Mouse (Mus musculus) embryonic facial prominence, embryonic 13.5 days (tissue): Measurements from ENCODE around the gene Dlst. TPM values are rescaled to one million over a fixed set of nuclear protein-coding genes. Genes with fewer than 3 reads are reported as not detected.

Experiments
- ATAC-seq: fragments of 200-750 bp; cut with Nextera tagmentation; 2 replicates; pipeline ENCODE4 v1.8.0; 2017; ENCODE audit warnings: low read depth; ENCODE audit not compliant: insufficient number of reproducible peaks, insufficient read depth, low FRiP score, low TSS enrichment
- H3K27ac ChIP-seq: fragments of 300-500 bp; sonication (generic); 2 replicates; pipeline ENCODE4 v1.5.1; 2015; ENCODE audit warnings: moderate library complexity, mild to moderate bottlenecking, inconsistent platforms
- H3K27me3 ChIP-seq: fragments of 300-500 bp; sonication (generic); 2 replicates; pipeline ENCODE4 v1.6.1; 2015; ENCODE audit warnings: mild to moderate bottlenecking, inconsistent platforms
- H3K36me3 ChIP-seq: fragments of 300-500 bp; sonication (generic); 2 replicates; pipeline ENCODE4 v1.6.1; 2015; ENCODE audit warnings: mild to moderate bottlenecking, inconsistent platforms
- H3K4me1 ChIP-seq: fragments of 300-500 bp; sonication (generic); 2 replicates; pipeline ENCODE4 v1.6.1; 2015; ENCODE audit warnings: inconsistent platforms
- H3K4me2 ChIP-seq: fragments of 300-500 bp; sonication (generic); 2 replicates; pipeline ENCODE4 v1.6.1; 2015; ENCODE audit warnings: moderate library complexity, mild to moderate bottlenecking, inconsistent platforms
- H3K4me3 ChIP-seq: fragments of 300-500 bp; sonication (generic); 2 replicates; pipeline ENCODE4 v1.5.1; 2015; ENCODE audit warnings: mild to moderate bottlenecking, inconsistent platforms
- H3K9ac ChIP-seq: fragments of 300-500 bp; sonication (generic); 2 replicates; pipeline ENCODE4 v1.6.1; 2015; ENCODE audit warnings: mild to moderate bottlenecking, inconsistent platforms
- H3K9me3 ChIP-seq: fragments of 300-500 bp; sonication (generic); 2 replicates; pipeline ENCODE4 v1.6.1; 2016; ENCODE audit warnings: inconsistent platforms
- WGBS: fragments of 180-500 bp; shearing (Covaris S2); methylation state at CpG from one replicate; pipeline ENCODE4 v1.1.7; 2015; ENCODE audit warnings: mixed read lengths; 5-methylcytosine and 5-hydroxymethylcytosine counted together
- polyA plus RNA-seq: library from polyadenylated mRNA; unstranded; fragments of >200 nt; fragmentation: Nextera tagmentation; extraction: Ambion mirVana; gene quantifications from 2 replicates; pipeline ENCODE4 v1.2.1, GENCODE M21; 2015

Gene Dlst
- polyA plus RNA-seq, 1 experiment from 2014 or later: 108 TPM

- Histone ChIP-seq H3K9ac (no peak overlapping the region), H3K27me3 (peaks cover 34% of the 10 kb centered on the region), H3K4me2 (no peak overlapping the region), H3K27ac (no peak overlapping the region), H3K4me1 (peaks cover 16% of the 10 kb centered on the region), H3K4me3 (no peak overlapping the region), H3K36me3 (no peaks in the 10 kb centered on the region), H3K9me3 (no peaks in the 10 kb centered on the region)
- no peak for ATAC-seq
- WGBS: 65% methylated on average over 3 of the region's 3 CpGs
Measured at GRCm38 (mm10) chr12:85153011-85153410, 42.4 kb downstream of the Dlst start.

- Histone ChIP-seq H3K4me1 (peaks cover 7% of the 10 kb centered on the region), H3K27me3 (peaks cover 9% of the 10 kb centered on the region), H3K4me3 (no peak overlapping the region), H3K27ac (no peak overlapping the region), H3K9ac (no peak overlapping the region), H3K9me3 (no peaks in the 10 kb centered on the region), H3K36me3 (no peaks in the 10 kb centered on the region), H3K4me2 (no peak overlapping the region)
- WGBS: 42% methylated on average over 6 of the region's 6 CpGs
- no peak for ATAC-seq
Measured at GRCm38 (mm10) chr12:85156324-85156723, 45.7 kb downstream of the Dlst start.

GRCm38 (mm10) chr12:85157797-85158460, 47.3 kb downstream of the Dlst start:
- Histone ChIP-seq H3K27ac (no peak overlapping the region), H3K4me1 (peaks cover 7% of the 10 kb centered on the region), H3K27me3 (0 out of 2 replicates have a peak, but pooled peaks cover 2% of the 10 kb centered on the region), H3K4me2 (no peak overlapping the region), H3K9me3 (no peaks in the 10 kb centered on the region), H3K4me3 (no peak overlapping the region), H3K9ac (no peak overlapping the region), H3K36me3 (no peaks in the 10 kb centered on the region)
- WGBS: 82% methylated on average over 14 of the region's 14 CpGs
- ATAC-seq: no peak

GRCm38 (mm10) chr12:85158801-85159200, 48.2 kb downstream of the Dlst start:
- Histone ChIP-seq H3K9ac (no peak overlapping the region), H3K36me3 (no peaks in the 10 kb centered on the region), H3K9me3 (no peaks in the 10 kb centered on the region), H3K27me3 (no peaks in the 10 kb centered on the region), H3K4me1 (peaks cover 7% of the 10 kb centered on the region), H3K27ac (no peak overlapping the region), H3K4me2 (no peak overlapping the region), H3K4me3 (no peak overlapping the region)
- peak; percentile 23; the same call in 1 of the 2 replicates for ATAC-seq
- 93% methylated on average over 8 of the region's 8 CpGs for WGBS

- 0 out of 2 replicates have a peak, but pooled peaks have one; percentile 32 for ATAC-seq
- Histone ChIP-seq H3K27ac (no peak overlapping the region), H3K4me1 (peaks cover 7% of the 10 kb centered on the region), H3K4me2 (no peak overlapping the region), H3K9ac (no peak overlapping the region), H3K27me3 (no peaks in the 10 kb centered on the region), H3K9me3 (no peaks in the 10 kb centered on the region), H3K36me3 (no peaks in the 10 kb centered on the region), H3K4me3 (no peak overlapping the region)
- 67% methylated on average over 5 of the region's 5 CpGs for WGBS
Measured at GRCm38 (mm10) chr12:85159592-85159991, 49.0 kb downstream of the Dlst start.

GRCm38 (mm10) chr12:85164996-85165395, 54.4 kb downstream of the Dlst start:
- Histone ChIP-seq H3K4me1 (peaks cover 9% of the 10 kb centered on the region), H3K27ac (no peak overlapping the region), H3K4me3 (no peak overlapping the region), H3K4me2 (no peak overlapping the region), H3K9me3 (no peaks in the 10 kb centered on the region), H3K36me3 (peaks cover 12% of the 10 kb centered on the region; the same call in 1 of the 2 replicates), H3K9ac (no peak overlapping the region), H3K27me3 (no peaks in the 10 kb centered on the region)
- no peak for ATAC-seq
- WGBS: 89% methylated on average over 5 of the region's 5 CpGs

GRCm38 (mm10) chr12:85166631-85167030, 56.0 kb downstream of the Dlst start:
- Histone ChIP-seq H3K27ac (no peak overlapping the region), H3K9me3 (no peaks in the 10 kb centered on the region), H3K4me1 (peaks cover 20% of the 10 kb centered on the region), H3K27me3 (no peaks in the 10 kb centered on the region), H3K36me3 (peaks cover 12% of the 10 kb centered on the region; the same call in 1 of the 2 replicates), H3K4me3 (no peak overlapping the region), H3K4me2 (no peak overlapping the region), H3K9ac (no peak overlapping the region)
- WGBS: 83% methylated on average over 9 of the region's 9 CpGs
- no peak for ATAC-seq

GRCm38 (mm10) chr12:85169117-85169858, 58.7 kb downstream of the Dlst start:
- peak overlapping the region; percentile 30 for H3K4me3 ChIP-seq
- H3K4me2 ChIP-seq: peak overlapping the region; percentile 55
- H3K27ac ChIP-seq: no peak overlapping the region
- no peaks in the 10 kb centered on the region for H3K9me3 ChIP-seq
- WGBS: 26% methylated on average over 27 of the region's 27 CpGs
- no peaks in the 10 kb centered on the region for H3K27me3 ChIP-seq
- peak; percentile 10; the same call in 1 of the 2 replicates for ATAC-seq
- peaks cover 12% of the 10 kb centered on the region; the same call in 1 of the 2 replicates for H3K36me3 ChIP-seq
- peak overlapping the region; percentile 49; the same call in 1 of the 2 replicates for H3K9ac ChIP-seq
- peaks cover 29% of the 10 kb centered on the region for H3K4me1 ChIP-seq

- H3K9ac ChIP-seq: 0 out of 2 replicates have a peak overlapping the region, but pooled peaks have one; percentile 16
- no peak overlapping the region for H3K27ac ChIP-seq
- no peak overlapping the region for H3K4me3 ChIP-seq
- peaks cover 30% of the 10 kb centered on the region for H3K4me1 ChIP-seq
- no peaks in the 10 kb centered on the region for H3K27me3 ChIP-seq
- 0 out of 2 replicates have a peak, but pooled peaks have one; percentile 16 for ATAC-seq
- peak overlapping the region; percentile 55 for H3K4me2 ChIP-seq
- WGBS: 52% methylated on average over 3 of the region's 3 CpGs
- H3K36me3 ChIP-seq: peaks cover 12% of the 10 kb centered on the region; the same call in 1 of the 2 replicates
- H3K9me3 ChIP-seq: no peaks in the 10 kb centered on the region
Measured at GRCm38 (mm10) chr12:85169877-85170276, 59.2 kb downstream of the Dlst start.

- H3K4me3 ChIP-seq: no peak overlapping the region
- H3K27me3 ChIP-seq: no peaks in the 10 kb centered on the region
- H3K4me1 ChIP-seq: peaks cover 35% of the 10 kb centered on the region
- peaks cover 12% of the 10 kb centered on the region; the same call in 1 of the 2 replicates for H3K36me3 ChIP-seq
- WGBS: 86% methylated on average over 11 of the region's 11 CpGs
- ATAC-seq: no peak
- H3K27ac ChIP-seq: 0 out of 2 replicates have a peak overlapping the region, but pooled peaks have one; percentile 5
- H3K4me2 ChIP-seq: no peak overlapping the region
- no peak overlapping the region for H3K9ac ChIP-seq
- no peaks in the 10 kb centered on the region for H3K9me3 ChIP-seq
Measured at GRCm38 (mm10) chr12:85170284-85170947, 59.8 kb downstream of the Dlst start.

- Histone ChIP-seq H3K36me3 (peaks cover 9% of the 10 kb centered on the region; the same call in 1 of the 2 replicates), H3K27ac (no peak overlapping the region), H3K9me3 (no peaks in the 10 kb centered on the region), H3K4me3 (no peak overlapping the region), H3K4me1 (peaks cover 40% of the 10 kb centered on the region), H3K27me3 (no peaks in the 10 kb centered on the region), H3K4me2 (no peak overlapping the region), H3K9ac (no peak overlapping the region)
- no peak for ATAC-seq
- 49% methylated on average over 3 of the region's 3 CpGs for WGBS
Measured at GRCm38 (mm10) chr12:85170948-85171307, 60.3 kb downstream of the Dlst start.
